Mouse (Mus musculus) olfactory bulb, adult 2 months (tissue): ENCODE results near the gene Cdc14b.

Source experiments
- CTCF ChIP-seq: fragments of 200-500 bp; IDR thresholded peaks from 2 replicates; pipeline ENCODE4 v1.5.1; 2012; ENCODE audit warnings: low read depth, mild to moderate bottlenecking, low read length, moderate library complexity; ENCODE audit not compliant: insufficient read depth
- POLR2A ChIP-seq: fragments of 200-500 bp; IDR thresholded peaks from 2 replicates; pipeline ENCODE4 v1.6.1; 2012; ENCODE audit warnings: mild to moderate bottlenecking, low read depth, low read length, moderate library complexity; ENCODE audit not compliant: insufficient read depth

DNA sequence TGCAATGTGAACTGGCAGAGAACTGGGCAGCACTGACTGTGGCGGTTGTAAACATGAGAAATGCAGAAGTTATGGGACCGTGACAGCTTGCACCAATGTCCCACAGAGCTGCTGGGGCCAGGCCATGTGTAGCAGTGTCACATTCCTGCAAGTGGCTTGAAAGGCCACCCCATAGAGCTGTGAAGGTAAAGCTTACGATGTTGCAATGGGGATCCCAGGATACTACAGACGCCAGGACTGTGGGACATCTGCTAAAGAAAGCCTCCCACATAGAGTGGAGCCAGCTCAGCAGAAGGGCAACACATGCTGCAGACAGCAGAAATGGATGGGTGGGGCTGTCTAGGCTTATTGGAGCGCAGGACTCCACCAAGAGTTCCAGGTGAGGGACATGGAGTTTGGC, 32.4 kb upstream of the Cdc14b start:
- TF ChIP-seq CTCF (no peak), POLR2A (no peak)
